Mouse (Mus musculus): ENCODE data around the gene Polg2. TPM values are rescaled to one million over a fixed set of nuclear protein-coding genes. Genes with fewer than 3 reads are reported as not detected.

Gene Polg2
- polyA plus RNA-seq, 1 experiment from 2014 or later = 9.9 TPM

GRCm38 (mm10) chr11:106776960-106777359, 2.4 kb downstream of the Polg2 start:
- Histone ChIP-seq H3K9ac (no peak overlapping the region), H3K4me3 (no peak overlapping the region), H3K27me3 (no peaks in the 10 kb centered on the region), H3K36me3 (peaks cover 65% of the 10 kb centered on the region), H3K4me1 (replicated peaks) (peaks cover 23% of the 10 kb centered on the region), H3K9me3 (no peaks in the 10 kb centered on the region), H3K4me2 (no peak overlapping the region), H3K27ac (replicated peaks) (no peak overlapping the region)
- WGBS = 94% methylated on average over 4 of the region's 4 CpGs
- ATAC-seq (ENCODE audit: low read depth) = no peak

DNA sequence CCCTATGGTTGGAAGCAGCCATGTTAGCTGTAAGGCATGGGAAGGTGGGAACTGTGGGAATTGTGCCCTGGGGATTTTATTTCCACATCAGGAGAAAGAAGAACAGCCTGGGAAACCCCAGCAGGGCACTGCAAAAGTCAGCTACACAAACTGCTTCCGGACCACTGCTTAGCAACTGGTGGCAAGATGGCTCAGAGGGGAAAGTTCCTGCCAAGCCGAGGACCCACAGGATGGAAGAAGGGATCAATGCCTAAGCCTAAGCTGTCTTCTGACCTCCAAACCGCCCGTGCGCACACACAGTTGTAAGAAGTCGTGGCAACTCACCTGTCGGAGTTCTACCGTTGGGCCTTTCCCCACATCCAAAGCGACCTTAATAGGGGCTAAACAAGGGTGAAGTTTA, 6.3 kb downstream of the Polg2 start:
- no peak overlapping the region for H3K4me3 ChIP-seq
- H3K36me3 ChIP-seq = peaks cover 79% of the 10 kb centered on the region
- peaks cover 8% of the 10 kb centered on the region for H3K4me1 ChIP-seq (replicated peaks)
- H3K4me2 ChIP-seq = no peak overlapping the region
- no peaks in the 10 kb centered on the region for H3K9me3 ChIP-seq
- ATAC-seq (ENCODE audit: low read depth) = no peak
- no peak overlapping the region for H3K27ac ChIP-seq (replicated peaks)
- no peak overlapping the region for H3K9ac ChIP-seq
- no peaks in the 10 kb centered on the region for H3K27me3 ChIP-seq
- WGBS = 93% methylated on average over 9 of the region's 9 CpGs

GRCm38 (mm10) chr11:106770195-106770974, 9.0 kb downstream of the Polg2 start:
- peaks cover 86% of the 10 kb centered on the region for H3K36me3 ChIP-seq
- no peak overlapping the region for H3K27ac ChIP-seq (replicated peaks)
- no peaks in the 10 kb centered on the region for H3K4me1 ChIP-seq (replicated peaks)
- ATAC-seq (ENCODE audit: low read depth) = no peak
- no peak overlapping the region for H3K4me3 ChIP-seq
- no peak overlapping the region for H3K9ac ChIP-seq
- 96% methylated on average over 9 of the region's 9 CpGs for WGBS
- no peaks in the 10 kb centered on the region for H3K27me3 ChIP-seq
- H3K9me3 ChIP-seq = no peaks in the 10 kb centered on the region
- no peak overlapping the region for H3K4me2 ChIP-seq

DNA sequence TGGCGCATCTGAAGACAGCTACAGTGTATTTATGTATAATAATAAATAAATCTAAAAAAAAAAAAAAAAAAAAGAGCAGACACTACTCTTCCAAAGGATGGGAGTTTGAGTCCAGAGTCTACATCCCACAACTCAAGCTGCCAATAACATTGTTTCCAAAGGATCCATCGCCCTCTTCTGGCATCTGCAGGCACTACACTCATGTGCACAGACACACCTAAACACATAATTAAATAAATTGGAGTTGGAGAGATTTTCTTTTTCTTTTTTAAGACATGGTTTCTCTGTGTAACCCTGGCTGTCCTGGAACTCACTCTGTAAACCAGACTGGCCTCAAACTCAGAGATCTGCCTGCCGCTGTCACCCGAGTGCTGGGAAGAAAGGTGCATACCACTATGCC, 11.8 kb downstream of the Polg2 start:
- Histone ChIP-seq H3K4me3 (no peak overlapping the region), H3K4me1 (replicated peaks) (peaks cover 7% of the 10 kb centered on the region; the same call in 1 of the 2 replicates), H3K9ac (no peak overlapping the region), H3K27ac (replicated peaks) (no peak overlapping the region), H3K9me3 (no peaks in the 10 kb centered on the region), H3K27me3 (no peaks in the 10 kb centered on the region), H3K36me3 (peaks cover 58% of the 10 kb centered on the region), H3K4me2 (no peak overlapping the region)
- 91% methylated on average over 4 of the region's 4 CpGs for WGBS
- no peak for ATAC-seq (ENCODE audit: low read depth)

- Histone ChIP-seq H3K36me3 (peaks cover 52% of the 10 kb centered on the region), H3K9ac (no peak overlapping the region), H3K27me3 (no peaks in the 10 kb centered on the region), H3K27ac (replicated peaks) (no peak overlapping the region), H3K9me3 (no peaks in the 10 kb centered on the region), H3K4me2 (no peak overlapping the region), H3K4me3 (no peak overlapping the region), H3K4me1 (replicated peaks) (peaks cover 13% of the 10 kb centered on the region; the same call in 1 of the 2 replicates)
- ATAC-seq (ENCODE audit: low read depth) = no peak
- 91% methylated on average over 4 of the region's 4 CpGs for WGBS
Measured at GRCm38 (mm10) chr11:106766611-106767162, 12.7 kb downstream of the Polg2 start.

GRCm38 (mm10) chr11:106762800-106763185, 16.5 kb downstream of the Polg2 start:
- Histone ChIP-seq H3K27me3 (no peaks in the 10 kb centered on the region), H3K9ac (no peak overlapping the region), H3K36me3 (peaks cover 18% of the 10 kb centered on the region), H3K9me3 (no peaks in the 10 kb centered on the region), H3K4me2 (no peak overlapping the region), H3K4me1 (replicated peaks) (peaks cover 13% of the 10 kb centered on the region; the same call in 1 of the 2 replicates), H3K27ac (replicated peaks) (no peak overlapping the region), H3K4me3 (no peak overlapping the region)
- 77% methylated on average over 9 of the region's 9 CpGs for WGBS
- no peak for ATAC-seq (ENCODE audit: low read depth)

GRCm38 (mm10) chr11:106762139-106762799, 17.1 kb downstream of the Polg2 start:
- ATAC-seq (ENCODE audit: low read depth) = no peak
- Histone ChIP-seq H3K27me3 (no peaks in the 10 kb centered on the region), H3K36me3 (peaks cover 12% of the 10 kb centered on the region), H3K9me3 (no peaks in the 10 kb centered on the region), H3K4me2 (no peak overlapping the region), H3K4me1 (replicated peaks) (peaks cover 13% of the 10 kb centered on the region; the same call in 1 of the 2 replicates), H3K27ac (replicated peaks) (no peak overlapping the region; the same call in 1 of the 2 replicates), H3K4me3 (no peak overlapping the region), H3K9ac (no peak overlapping the region)
- WGBS = 58% methylated on average over 5 of the region's 5 CpGs

GRCm38 (mm10) chr11:106760511-106760910, 18.8 kb downstream of the Polg2 start:
- Histone ChIP-seq H3K4me2 (no peak overlapping the region), H3K4me1 (replicated peaks) (peaks cover 13% of the 10 kb centered on the region; the same call in 1 of the 2 replicates), H3K9me3 (no peaks in the 10 kb centered on the region), H3K9ac (no peak overlapping the region), H3K4me3 (no peak overlapping the region), H3K27me3 (no peaks in the 10 kb centered on the region), H3K27ac (replicated peaks) (no peak overlapping the region), H3K36me3 (no peaks in the 10 kb centered on the region)
- WGBS = 90% methylated on average over 5 of the region's 5 CpGs
- ATAC-seq (ENCODE audit: low read depth) = no peak

DNA sequence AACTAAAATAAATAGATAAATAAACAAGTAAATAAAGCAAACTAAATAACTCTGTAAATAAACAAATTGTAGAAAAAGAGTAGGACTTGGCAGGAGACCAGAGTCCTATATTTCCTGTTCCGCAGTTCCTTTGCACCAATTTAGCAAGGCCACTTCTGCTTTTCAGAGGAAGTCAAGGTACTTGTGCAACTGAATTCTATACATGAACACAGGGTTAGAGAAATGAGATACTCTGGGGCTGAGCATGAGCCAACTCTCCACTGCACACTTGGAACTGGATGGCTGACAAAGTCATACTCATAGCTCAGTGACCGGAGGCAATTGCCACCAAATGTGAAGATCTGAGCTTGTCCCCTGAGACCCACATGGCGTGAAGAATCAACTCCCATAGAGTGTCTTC, 20.3 kb downstream of the Polg2 start:
- 93% methylated on average over 3 of the region's 3 CpGs for WGBS
- ATAC-seq (ENCODE audit: low read depth) = no peak
- Histone ChIP-seq H3K9me3 (no peaks in the 10 kb centered on the region), H3K4me1 (replicated peaks) (peaks cover 13% of the 10 kb centered on the region; the same call in 1 of the 2 replicates), H3K4me3 (no peak overlapping the region), H3K27ac (replicated peaks) (no peak overlapping the region), H3K4me2 (no peak overlapping the region), H3K36me3 (no peaks in the 10 kb centered on the region), H3K27me3 (no peaks in the 10 kb centered on the region), H3K9ac (no peak overlapping the region)

DNA sequence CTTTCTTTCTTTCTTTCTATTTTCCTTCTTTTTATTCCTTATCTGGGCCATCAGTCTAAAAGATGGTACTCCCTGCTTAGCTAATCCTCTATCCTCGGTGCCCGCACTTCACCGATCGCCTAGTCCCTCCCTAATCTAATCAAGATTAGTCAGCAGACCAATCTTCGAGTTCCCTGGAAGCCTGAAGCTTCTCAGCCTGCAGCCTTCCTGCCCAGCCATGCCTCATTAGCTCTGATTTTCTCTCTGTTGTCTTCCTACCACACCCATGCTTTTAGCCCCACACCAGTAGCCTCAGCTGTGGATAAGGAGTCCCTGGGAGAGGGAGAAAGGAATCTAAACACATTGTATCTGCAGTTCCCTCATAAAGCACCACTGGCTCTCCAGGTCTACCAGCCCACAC, 23.8 kb downstream of the Polg2 start:
- Histone ChIP-seq H3K9ac (no peak overlapping the region), H3K9me3 (no peaks in the 10 kb centered on the region), H3K4me1 (replicated peaks) (no peaks in the 10 kb centered on the region), H3K27ac (replicated peaks) (no peak overlapping the region), H3K36me3 (no peaks in the 10 kb centered on the region), H3K4me2 (no peak overlapping the region), H3K27me3 (no peaks in the 10 kb centered on the region), H3K4me3 (no peak overlapping the region)
- ATAC-seq (ENCODE audit: low read depth) = no peak
- 84% methylated on average over 5 of the region's 5 CpGs for WGBS

GRCm38 (mm10) chr11:106753314-106753713, 26.0 kb downstream of the Polg2 start:
- Histone ChIP-seq H3K4me1 (replicated peaks) (no peaks in the 10 kb centered on the region), H3K27ac (replicated peaks) (no peak overlapping the region), H3K9me3 (no peaks in the 10 kb centered on the region), H3K27me3 (no peaks in the 10 kb centered on the region), H3K4me3 (no peak overlapping the region), H3K4me2 (no peak overlapping the region), H3K36me3 (no peaks in the 10 kb centered on the region), H3K9ac (no peak overlapping the region)
- WGBS = 90% methylated on average over 6 of the region's 6 CpGs
- no peak for ATAC-seq (ENCODE audit: low read depth)

DNA sequence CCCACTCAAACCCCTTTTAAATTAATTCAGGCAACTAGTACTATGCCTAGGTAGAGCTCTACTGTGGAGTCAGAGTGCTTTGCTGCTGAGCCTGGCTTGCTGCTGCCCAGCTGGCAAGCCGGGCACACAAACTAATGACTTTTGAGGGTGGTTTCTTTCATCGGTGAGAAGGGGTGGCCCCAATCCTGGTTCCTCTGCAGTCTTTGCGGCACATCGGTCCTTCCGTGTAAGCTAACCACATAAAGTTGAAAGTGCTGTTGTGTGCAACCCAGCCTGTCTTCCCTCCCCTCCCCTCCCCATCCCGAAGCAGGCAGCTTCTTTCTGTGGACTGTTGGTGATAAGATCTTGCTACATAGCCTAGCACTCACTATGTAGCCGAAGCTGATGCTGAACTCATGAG, 27.2 kb downstream of the Polg2 start:
- no peak for ATAC-seq (ENCODE audit: low read depth)
- Histone ChIP-seq H3K27ac (replicated peaks) (no peak overlapping the region), H3K4me3 (no peak overlapping the region), H3K27me3 (no peaks in the 10 kb centered on the region), H3K4me2 (no peak overlapping the region), H3K9me3 (no peaks in the 10 kb centered on the region), H3K9ac (no peak overlapping the region), H3K36me3 (no peaks in the 10 kb centered on the region), H3K4me1 (replicated peaks) (no peaks in the 10 kb centered on the region)
- 89% methylated on average over 7 of the region's 7 CpGs for WGBS
